Mouse (Mus musculus): ENCODE measurements around the gene Olfr370. TPM values are rescaled to one million over a fixed set of nuclear protein-coding genes. Genes with fewer than 3 reads are reported as not detected.

Olfr370 gene
- polyA plus RNA-seq, 1 experiment from 2014 or later, result not detected

DNA sequence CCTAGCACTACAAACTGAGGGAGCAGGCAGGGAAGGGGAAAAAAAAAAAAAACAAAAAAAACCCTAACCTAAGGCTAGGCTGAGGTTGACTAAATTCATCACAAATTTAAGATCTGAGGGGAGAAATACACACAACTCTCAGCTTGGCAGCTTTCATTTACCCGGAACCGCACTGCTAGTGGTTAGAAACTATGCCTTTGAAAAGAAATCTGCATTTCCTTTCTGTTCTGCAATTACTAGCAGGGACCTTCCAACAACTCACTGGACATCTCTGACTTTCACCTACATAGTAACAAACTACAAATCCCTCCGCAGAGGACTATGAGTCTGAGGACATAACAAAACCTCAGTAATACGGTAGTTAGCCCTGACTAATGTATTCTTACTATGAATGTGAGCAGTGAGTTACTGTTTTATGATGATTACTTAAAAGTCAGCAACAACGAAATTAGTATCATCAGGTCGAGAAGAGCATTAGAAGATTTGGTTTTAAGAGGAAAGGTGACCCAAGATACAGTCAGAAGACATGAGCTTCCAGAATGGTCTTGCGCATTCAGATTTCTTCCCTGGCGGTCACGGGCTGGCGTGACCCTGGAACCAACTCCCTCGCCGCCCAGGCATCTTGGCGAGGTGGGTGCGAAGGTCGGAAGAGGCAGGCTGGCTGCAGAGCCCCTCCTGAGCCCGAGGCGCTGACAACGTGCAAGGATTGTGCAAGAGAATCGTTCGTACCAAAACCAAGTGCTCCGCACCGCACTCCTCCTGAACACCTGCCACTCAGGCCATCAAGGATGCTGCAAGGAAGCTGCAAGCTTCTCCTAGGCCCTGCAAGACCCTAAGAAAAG is 58.0 kb downstream of the Olfr370 start:
- Histone ChIP-seq H3K4me2 (replicated peaks) (peak overlapping the region; percentile 92), H3K9ac (peak overlapping the region; percentile 95), H3K36me3 (peaks cover 19% of the 10 kb centered on the region), H3K9me3 (no peaks in the 10 kb centered on the region), H3K4me1 (peaks cover 34% of the 10 kb centered on the region), H3K27me3 (no peaks in the 10 kb centered on the region), H3K27ac (peak overlapping the region; percentile 90; the same call in 1 of the 2 replicates), H3K4me3 (peak overlapping the region; percentile 91)
- WGBS, result 6% methylated on average over 22 of the region's 22 CpGs
- no peak for ATAC-seq (ENCODE audit: low FRiP score, low read depth)

DNA sequence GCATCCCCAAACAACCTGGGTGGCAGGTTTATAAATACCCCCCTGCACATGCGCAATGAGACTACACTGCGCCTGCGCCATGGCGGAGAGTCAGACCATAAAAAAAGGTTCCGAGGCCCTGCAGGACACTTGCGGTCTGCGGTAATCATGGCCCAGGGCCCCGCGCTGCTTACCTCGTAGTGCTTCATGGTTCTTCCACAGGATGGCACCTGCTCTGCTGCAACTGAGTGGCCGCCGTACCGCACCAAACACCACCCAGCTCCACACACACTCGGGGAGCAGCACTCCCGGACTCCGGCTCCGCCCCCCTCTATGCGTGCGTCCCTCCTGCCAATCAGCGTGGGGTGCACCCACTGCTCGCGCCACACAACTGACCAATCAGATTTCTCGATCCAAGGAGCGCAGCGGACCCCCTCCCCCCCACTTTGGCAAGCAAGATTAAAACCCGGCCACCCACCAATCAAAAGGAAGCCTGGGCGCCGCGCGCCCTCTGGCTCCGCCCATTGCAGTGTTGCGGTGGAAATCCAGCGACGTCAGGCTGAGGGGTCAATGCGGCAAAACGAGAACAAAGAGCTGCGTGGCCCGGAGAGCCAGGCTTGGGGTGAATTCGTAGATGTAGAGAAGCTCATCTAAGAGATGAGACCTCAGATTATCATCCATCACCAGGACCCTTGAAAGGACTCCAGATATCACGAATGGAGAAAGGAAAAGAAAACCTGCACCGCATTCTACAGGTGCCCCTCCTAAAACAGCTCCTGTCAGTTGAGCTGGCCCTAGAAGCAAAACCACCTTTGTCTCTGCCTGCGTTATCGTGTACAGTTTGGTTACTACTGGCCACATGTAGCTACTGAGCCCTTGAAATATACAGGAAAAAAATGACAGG is 58.8 kb downstream of the Olfr370 start:
- Histone ChIP-seq H3K9ac (peak overlapping the region; percentile 95), H3K27me3 (no peaks in the 10 kb centered on the region), H3K4me2 (replicated peaks) (peak overlapping the region; percentile 92), H3K36me3 (peaks cover 11% of the 10 kb centered on the region), H3K27ac (peak overlapping the region; percentile 90), H3K9me3 (no peaks in the 10 kb centered on the region), H3K4me3 (peak overlapping the region; percentile 91), H3K4me1 (peaks cover 34% of the 10 kb centered on the region)
- WGBS, result under 1% methylated on average over 43 of the region's 43 CpGs
- ATAC-seq (ENCODE audit: low FRiP score, low read depth), result peak; percentile 99

Other genes starting within 250 kb of the Olfr370 start
- not detected in 2 replicates for gene Ucp1, start 245.4 kb upstream of the Olfr370 start, polyA plus RNA-seq (2015; fragmentation: Nextera tagmentation; extraction: Ambion mirVana)
- gene Elmod2, start 203.3 kb upstream of the Olfr370 start, polyA plus RNA-seq (2015; fragmentation: Nextera tagmentation; extraction: Ambion mirVana), result 21.9 and 22.9 TPM in 2 replicates
- gene Mgat4d, start 187.3 kb upstream of the Olfr370 start, polyA plus RNA-seq (2015; fragmentation: Nextera tagmentation; extraction: Ambion mirVana), result not detected in 2 replicates
- gene Clgn, start 145.9 kb upstream of the Olfr370 start, polyA plus RNA-seq (2015; fragmentation: Nextera tagmentation; extraction: Ambion mirVana), result 1.5 and 1.7 TPM in 2 replicates
- 121 and 135 TPM in 2 replicates for gene Scoc, start 77.4 kb upstream of the Olfr370 start, polyA plus RNA-seq (2015; fragmentation: Nextera tagmentation; extraction: Ambion mirVana)
- gene Ndufb7, start 30.9 kb downstream of the Olfr370 start, polyA plus RNA-seq (2015; fragmentation: Nextera tagmentation; extraction: Ambion mirVana), result 282 and 290 TPM in 2 replicates
- 578 and 605 TPM in 2 replicates for gene Tecr, start 72.2 kb downstream of the Olfr370 start, polyA plus RNA-seq (2015; fragmentation: Nextera tagmentation; extraction: Ambion mirVana)
- gene Dnajb1, start 72.4 kb downstream of the Olfr370 start, polyA plus RNA-seq (2015; fragmentation: Nextera tagmentation; extraction: Ambion mirVana), result 67.0 and 72.5 TPM in 2 replicates
- 163 and 167 TPM in 2 replicates for gene Gipc1, start 116.9 kb downstream of the Olfr370 start, polyA plus RNA-seq (2015; fragmentation: Nextera tagmentation; extraction: Ambion mirVana)
- gene Ptger1, start 130.9 kb downstream of the Olfr370 start, polyA plus RNA-seq (2015; fragmentation: Nextera tagmentation; extraction: Ambion mirVana), result 0.89 and 1.2 TPM in 2 replicates
- 28.7 and 29.8 TPM in 2 replicates for gene Pkn1, start 163.4 kb downstream of the Olfr370 start, polyA plus RNA-seq (2015; fragmentation: Nextera tagmentation; extraction: Ambion mirVana)
- gene Ddx39, start 179.4 kb downstream of the Olfr370 start, polyA plus RNA-seq (2015; fragmentation: Nextera tagmentation; extraction: Ambion mirVana), result 138 and 143 TPM in 2 replicates
- 35.8 and 39.8 TPM in 2 replicates for gene Adgre5, start 205.5 kb downstream of the Olfr370 start, polyA plus RNA-seq (2015; fragmentation: Nextera tagmentation; extraction: Ambion mirVana)